Mouse (Mus musculus) lung, postnatal 0 days (tissue): ENCODE measurements around the gene Slc39a5. TPM values are rescaled to one million over a fixed set of nuclear protein-coding genes. Genes with fewer than 3 reads are reported as not detected.

Experiments used
- ATAC-seq: fragments of 200-750 bp; cut with Nextera tagmentation; 2 replicates; pipeline ENCODE4 v1.8.0; 2017; ENCODE audit warnings: moderate library complexity
- DNase-seq: peaks from one replicate; pipeline ENCODE4 v3.0.0-alpha.2; 2016; ENCODE audit warnings: low spot score
- H3K27ac ChIP-seq: fragments of 300-500 bp; sonication (generic); 2 replicates; pipeline ENCODE4 v1.5.1; 2014; ENCODE audit warnings: antibody characterized with exemption, mild to moderate bottlenecking, low read length, mixed read lengths
- H3K27me3 ChIP-seq: fragments of 300-500 bp; sonication (generic); replicated peaks from 2 replicates; pipeline ENCODE4 v1.6.1; 2014; ENCODE audit warnings: low read length, mixed read lengths; ENCODE audit not compliant: insufficient read depth
- H3K36me3 ChIP-seq: fragments of 300-500 bp; sonication (generic); 2 replicates; pipeline ENCODE4 v1.6.1; 2014; ENCODE audit warnings: low read length, mixed read lengths; ENCODE audit not compliant: insufficient read depth
- H3K4me1 ChIP-seq: fragments of 300-500 bp; sonication (generic); 2 replicates; pipeline ENCODE4 v1.6.1; 2014; ENCODE audit warnings: antibody characterized with exemption, low read depth, low read length, mixed read lengths; ENCODE audit not compliant: insufficient read depth
- H3K4me2 ChIP-seq: fragments of 300-500 bp; sonication (generic); replicated peaks from 2 replicates; pipeline ENCODE4 v1.6.1; 2014; ENCODE audit warnings: low read depth, mild to moderate bottlenecking, low read length, moderate library complexity, mixed read lengths
- H3K4me3 ChIP-seq: fragments of 300-500 bp; sonication (generic); 2 replicates; pipeline ENCODE4 v1.5.1; 2014; ENCODE audit warnings: low read depth, low read length
- H3K9ac ChIP-seq: fragments of 300-500 bp; sonication (generic); replicated peaks from 2 replicates; pipeline ENCODE4 v1.6.1; 2014; ENCODE audit warnings: low read depth, mild to moderate bottlenecking
- H3K9me3 ChIP-seq: fragments of 300-500 bp; sonication (generic); 2 replicates; pipeline ENCODE4 v1.6.1; 2016; ENCODE audit warnings: low read length, mixed read lengths
- CTCF ChIP-seq: IDR thresholded peaks from 2 replicates; pipeline ENCODE4 v1.5.1; 2016; ENCODE audit warnings: antibody characterized with exemption, mild to moderate bottlenecking
- EP300 ChIP-seq: IDR thresholded peaks from 2 replicates; pipeline ENCODE4 v1.6.1; 2016; ENCODE audit warnings: antibody characterized with exemption, mild to moderate bottlenecking, control low read depth
- WGBS: fragments of 180-500 bp; shearing (Covaris S2); extraction: QIAGEN DNeasy Blood & Tissue Kit; methylation state at CpG from one replicate; pipeline ENCODE4 v1.1.7; 2014; 5-methylcytosine and 5-hydroxymethylcytosine counted together
- polyA plus RNA-seq: library from polyadenylated mRNA; unstranded; fragments of >200 nt; fragmentation: Nextera tagmentation; extraction: Ambion mirVana; gene quantifications from 2 replicates; pipeline ENCODE4 v1.2.1, GENCODE M21; 2015

Gene Slc39a5
- polyA plus RNA-seq, 1 experiment from 2014 or later: not detected

- 6% methylated on average over 1 of the region's 1 CpGs for WGBS
- peak overlapping the region; percentile 81 for H3K4me3 ChIP-seq
Measured at GRCm38 (mm10) chr10:128412558-128412957, 11.5 kb upstream of the Slc39a5 start.

GRCm38 (mm10) chr10:128412055-128412381, 11.0 kb upstream of the Slc39a5 start:
- Histone ChIP-seq H3K36me3 (peaks cover 9% of the 10 kb centered on the region), H3K4me1 (peaks cover 10% of the 10 kb centered on the region; the same call in 1 of the 2 replicates), H3K27ac (peak overlapping the region; percentile 94), H3K9ac (peak overlapping the region; percentile 64), H3K4me3 (peak overlapping the region; percentile 81), H3K9me3 (no peaks in the 10 kb centered on the region), H3K4me2 (peak overlapping the region; percentile 86), H3K27me3 (no peaks in the 10 kb centered on the region)
- WGBS: under 1% methylated on average over 14 of the region's 14 CpGs
- DNase-seq: peak; percentile 79
- ATAC-seq: peak; percentile 6
- no peak for TF ChIP-seq EP300
- no peak for TF ChIP-seq CTCF

More at GRCm38 (mm10) chr10:128412558-128412957, 11.5 kb upstream of the Slc39a5 start:
- TF ChIP-seq CTCF (no peak), EP300 (no peak)
- Histone ChIP-seq H3K27ac (peak overlapping the region; percentile 94; the same call in 1 of the 2 replicates), H3K9ac (no peak overlapping the region), H3K27me3 (no peaks in the 10 kb centered on the region), H3K9me3 (no peaks in the 10 kb centered on the region), H3K36me3 (peaks cover 9% of the 10 kb centered on the region), H3K4me2 (peak overlapping the region; percentile 86), H3K4me1 (peaks cover 10% of the 10 kb centered on the region; the same call in 1 of the 2 replicates)
- peak; percentile 14 for DNase-seq
- no peak for ATAC-seq

- Histone ChIP-seq H3K9ac (peak within 1 kb of the TSS; percentile 64), H3K27me3 (no peaks in the 10 kb centered on the region), H3K4me2 (peak within 1 kb of the TSS; percentile 86), H3K9me3 (no peaks in the 10 kb centered on the region), H3K27ac (peak within 1 kb of the TSS; percentile 94), H3K4me1 (peaks cover 10% of the 10 kb centered on the region; the same call in 1 of the 2 replicates), H3K36me3 (peaks cover 5% of the 10 kb centered on the region), H3K4me3 (peak within 1 kb of the TSS; percentile 81)
- ATAC-seq (peak; percentile 89), DNase-seq (peak; percentile 98)
- TF ChIP-seq CTCF (no peak), EP300 (no peak)
- WGBS: 1% methylated on average over 48 of the region's 50 CpGs
Measured at GRCm38 (mm10) chr10:128411211-128412054, 10.4 kb upstream of the Slc39a5 start, which contains the start of the genes Nabp2 and Rnf41. TSS of gene Nabp2 (minus strand) at chr10:128411492. TSS of gene Rnf41 (plus strand) at chr10:128411657.

GRCm38 (mm10) chr10:128410560-128410845, 9.5 kb upstream of the Slc39a5 start:
- TF ChIP-seq EP300: no peak
- no peak for TF ChIP-seq CTCF
- peak overlapping the region; percentile 94 for H3K27ac ChIP-seq
- no peaks in the 10 kb centered on the region for H3K27me3 ChIP-seq
- peak; percentile 39 for DNase-seq
- peak overlapping the region; percentile 81 for H3K4me3 ChIP-seq
- 12% methylated on average over 4 of the region's 4 CpGs for WGBS
- peak overlapping the region; percentile 86 for H3K4me2 ChIP-seq
- peaks cover 10% of the 10 kb centered on the region; the same call in 1 of the 2 replicates for H3K4me1 ChIP-seq
- no peak for ATAC-seq
- H3K36me3 ChIP-seq: peaks cover 6% of the 10 kb centered on the region
- H3K9me3 ChIP-seq: no peaks in the 10 kb centered on the region
- H3K9ac ChIP-seq: no peak overlapping the region

- H3K9me3 ChIP-seq: no peaks in the 10 kb centered on the region
- no peaks in the 10 kb centered on the region for H3K27me3 ChIP-seq
- H3K4me3 ChIP-seq: peak overlapping the region; percentile 81
- DNase-seq: peak; percentile 100
- peak overlapping the region; percentile 86 for H3K4me2 ChIP-seq
- TF ChIP-seq EP300 (peak; percentile 61; the same call in 1 of the 2 replicates), CTCF (peak; percentile 77)
- ATAC-seq: peak; percentile 91
- H3K4me1 ChIP-seq: peaks cover 10% of the 10 kb centered on the region; the same call in 1 of the 2 replicates
- peak overlapping the region; percentile 59 for H3K9ac ChIP-seq
- WGBS: 4% methylated on average over 36 of the region's 36 CpGs
- peaks cover 7% of the 10 kb centered on the region for H3K36me3 ChIP-seq
- peak overlapping the region; percentile 94 for H3K27ac ChIP-seq
Measured at GRCm38 (mm10) chr10:128409692-128410559, 8.9 kb upstream of the Slc39a5 start.
